Mouse (Mus musculus): ENCODE results near the gene Nrbp1. TPM values are rescaled to one million over a fixed set of nuclear protein-coding genes. Genes with fewer than 3 reads are reported as not detected.
A peak's percentile ranks its signal among the peaks of the same experiment; 100 is the strongest.

The Nrbp1 gene
- polyA plus RNA-seq, 2 experiments, result 30.8 to 39.4 TPM

DNA sequence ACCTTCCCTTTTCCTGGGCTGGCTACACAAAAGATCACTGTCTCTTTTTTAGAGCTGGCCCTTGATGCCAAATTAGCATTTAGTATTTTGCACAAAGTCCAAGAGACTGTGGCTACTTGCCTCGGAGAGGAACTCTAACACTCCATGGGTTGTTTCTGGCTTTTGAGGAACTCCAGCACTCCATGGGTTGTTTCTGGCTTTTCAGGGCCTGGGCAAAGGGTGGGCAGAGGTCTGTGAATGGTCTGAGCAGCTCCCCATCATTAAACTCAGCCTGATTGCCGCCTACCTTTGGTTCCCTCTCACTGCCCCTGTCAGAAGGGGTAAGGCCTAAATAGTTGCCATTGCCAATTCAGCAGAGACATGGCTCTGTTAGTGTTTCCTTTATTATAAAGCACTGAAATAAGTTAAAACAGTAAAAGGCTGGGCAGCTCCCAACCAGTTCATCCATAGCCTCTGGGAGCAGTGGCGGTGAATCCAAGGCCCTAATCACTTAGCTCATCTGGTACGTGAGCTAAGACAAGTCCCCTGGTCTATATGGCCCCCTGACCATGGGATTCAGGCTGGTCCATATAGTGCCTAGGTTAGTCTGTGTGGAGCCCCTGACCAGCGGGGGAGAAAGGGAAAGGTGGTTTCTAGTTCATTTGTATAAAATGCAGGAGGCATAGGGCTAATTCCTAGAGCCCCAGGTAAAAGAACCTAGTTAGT is 41.9 kb upstream of the Nrbp1 start:
- DNase-seq (ENCODE audit: low read depth in 3 of 3, low spot score in 3 of 3), result no peak
- Histone ChIP-seq H3K4me1 (replicated peaks; ENCODE audit: control insufficient read depth in 2 of 2, insufficient read depth in 2 of 2, low read length in 1 of 2) (peaks cover 2 to 11% of the 10 kb centered on the region in 2 experiments), H3K9ac (replicated peaks) (no peak overlapping the region), H3K27ac (no peak overlapping the region), H3K27me3 (ENCODE audit: control insufficient read depth, insufficient read depth, low read length) (no peaks in the 10 kb centered on the region), H3K4me2 (ENCODE audit: low read depth) (no peak overlapping the region), H3K36me3 (replicated peaks; ENCODE audit: control insufficient read depth, insufficient read depth, low read depth) (peaks cover 69% of the 10 kb centered on the region), H3K4me3 (ENCODE audit: insufficient read depth in 1 of 2, low read depth in 2 of 2, low read length in 2 of 2) (no peak overlapping the region), H3K9me3 (ENCODE audit: control insufficient read depth, low read length) (no peaks in the 10 kb centered on the region; the same call in 1 of the 2 replicates)
- no peak for TF ChIP-seq CTCF (IDR thresholded peaks at IDR 0.05; ENCODE audit: low read depth)
- TF ChIP-seq EP300 (IDR thresholded peaks at IDR 0.05; ENCODE audit: low read depth), result no peak
- ATAC-seq (ENCODE audit: insufficient read depth), result no peak
- 80% methylated on average over 5 of the region's 5 CpGs for WGBS (ENCODE audit: insufficient replicate concordance)

DNA sequence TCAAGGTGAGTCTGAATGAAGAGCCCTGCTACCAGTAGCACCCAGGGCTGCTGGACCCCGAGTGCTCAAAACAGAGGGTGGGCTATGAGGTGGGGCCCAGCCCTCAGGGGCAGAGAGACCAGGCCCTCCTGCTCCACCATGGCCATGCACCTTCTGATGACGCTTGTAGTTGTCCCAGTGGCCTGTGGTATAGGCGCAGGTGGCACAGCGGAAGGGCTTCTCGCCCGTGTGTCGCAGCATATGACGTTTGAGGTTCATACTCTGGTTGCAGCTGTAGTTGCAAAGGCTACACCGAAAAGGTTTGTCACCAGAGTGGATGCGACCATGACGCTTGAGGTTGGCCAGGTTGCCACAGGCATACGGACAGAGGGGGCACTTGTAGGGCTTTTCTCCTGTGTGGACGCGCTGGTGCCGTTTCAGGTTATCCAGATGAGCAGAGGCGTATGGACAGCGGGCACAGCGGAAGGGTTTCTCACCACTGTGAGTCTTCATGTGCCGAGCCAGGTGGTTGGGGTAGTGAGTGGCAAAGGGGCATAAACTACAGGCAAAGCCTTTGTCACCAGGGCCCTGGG is 41.3 kb upstream of the Nrbp1 start:
- no peak for TF ChIP-seq EP300 (IDR thresholded peaks at IDR 0.05; ENCODE audit: low read depth)
- no peak for TF ChIP-seq CTCF (IDR thresholded peaks at IDR 0.05; ENCODE audit: low read depth)
- Histone ChIP-seq H3K4me3 (ENCODE audit: insufficient read depth in 1 of 2, low read depth in 2 of 2, low read length in 2 of 2) (no peak overlapping the region), H3K36me3 (replicated peaks; ENCODE audit: control insufficient read depth, insufficient read depth, low read depth) (peaks cover 75% of the 10 kb centered on the region), H3K4me1 (replicated peaks; ENCODE audit: control insufficient read depth in 2 of 2, insufficient read depth in 2 of 2, low read length in 1 of 2) (peaks cover 2 to 5% of the 10 kb centered on the region in 2 experiments), H3K9ac (replicated peaks) (no peak overlapping the region), H3K4me2 (ENCODE audit: low read depth) (no peak overlapping the region), H3K27ac (no peak overlapping the region), H3K9me3 (ENCODE audit: control insufficient read depth, low read length) (no peaks in the 10 kb centered on the region; the same call in 1 of the 2 replicates), H3K27me3 (ENCODE audit: control insufficient read depth, insufficient read depth, low read length) (no peaks in the 10 kb centered on the region)
- no peak for DNase-seq (ENCODE audit: low read depth in 3 of 3, low spot score in 3 of 3)
- ATAC-seq (ENCODE audit: insufficient read depth), result no peak
- WGBS (ENCODE audit: insufficient replicate concordance), result 85% methylated on average over 19 of the region's 19 CpGs

DNA sequence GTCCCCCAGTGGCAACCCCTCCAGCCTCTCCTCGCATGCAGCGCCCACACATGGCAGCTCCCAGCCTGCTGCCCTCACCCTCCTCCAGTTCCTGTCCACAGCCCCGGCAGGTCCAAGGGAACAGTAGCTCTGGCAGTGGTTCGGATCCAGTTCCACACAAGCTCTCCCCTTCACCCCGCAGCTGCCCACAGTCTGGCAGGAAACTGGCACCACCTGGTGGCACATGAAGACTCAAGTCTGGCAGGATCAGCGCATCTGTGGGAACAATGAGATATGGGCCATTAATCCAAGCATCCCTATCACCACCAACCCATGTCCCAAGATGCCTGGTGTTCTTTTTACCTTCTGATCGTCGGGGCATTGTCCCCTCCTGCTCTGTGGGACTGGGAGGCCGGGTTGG is 40.8 kb upstream of the Nrbp1 start:
- H3K4me2 ChIP-seq (ENCODE audit: low read depth), result no peak overlapping the region
- H3K9ac ChIP-seq (replicated peaks), result no peak overlapping the region
- peaks cover 75% of the 10 kb centered on the region for H3K36me3 ChIP-seq (replicated peaks; ENCODE audit: control insufficient read depth, insufficient read depth, low read depth)
- H3K4me1 ChIP-seq (replicated peaks; ENCODE audit: control insufficient read depth in 2 of 2, insufficient read depth in 2 of 2, low read length in 1 of 2), result peaks cover 0 to 3% of the 10 kb centered on the region in 2 experiments; a peak in 3 of 4 replicates
- 77% methylated on average over 9 of the region's 9 CpGs for WGBS (ENCODE audit: insufficient replicate concordance)
- ATAC-seq (ENCODE audit: insufficient read depth) (no peak), DNase-seq (ENCODE audit: low read depth in 3 of 3, low spot score in 3 of 3) (no peak)
- H3K9me3 ChIP-seq (ENCODE audit: control insufficient read depth, low read length), result no peaks in the 10 kb centered on the region; the same call in 1 of the 2 replicates
- no peaks in the 10 kb centered on the region for H3K27me3 ChIP-seq (ENCODE audit: control insufficient read depth, insufficient read depth, low read length)
- H3K4me3 ChIP-seq (ENCODE audit: insufficient read depth in 1 of 2, low read depth in 2 of 2, low read length in 2 of 2), result no peak overlapping the region
- H3K27ac ChIP-seq, result no peak overlapping the region
- no peak for TF ChIP-seq EP300 (IDR thresholded peaks at IDR 0.05; ENCODE audit: low read depth)
- peak; percentile 53 for TF ChIP-seq CTCF (IDR thresholded peaks at IDR 0.05; ENCODE audit: low read depth)

DNA sequence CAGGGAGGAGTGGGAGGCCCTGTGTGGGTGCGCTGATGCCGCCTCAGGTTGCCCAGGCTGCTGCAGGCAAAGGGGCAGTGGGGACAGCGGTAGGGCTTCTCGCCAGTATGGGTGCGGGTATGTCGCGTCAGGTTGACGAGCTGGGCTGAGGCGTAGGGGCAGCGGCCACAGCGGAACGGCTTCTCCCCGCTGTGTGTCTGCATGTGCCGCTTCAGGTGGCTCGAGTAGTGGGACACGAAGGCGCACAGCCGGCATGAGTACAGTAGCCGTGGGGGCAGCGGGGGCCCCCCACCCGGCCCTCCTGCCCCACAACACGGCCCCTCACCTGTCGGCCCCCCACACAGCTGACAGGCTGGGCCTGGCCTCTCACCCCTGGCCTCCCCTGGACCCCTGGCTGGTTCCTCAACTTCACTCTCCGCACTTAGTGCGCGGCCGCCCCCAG is 40.3 kb upstream of the Nrbp1 start:
- H3K27ac ChIP-seq, result no peak overlapping the region
- ATAC-seq (ENCODE audit: insufficient read depth) (no peak), DNase-seq (ENCODE audit: low read depth in 3 of 3, low spot score in 3 of 3) (no peak)
- H3K9ac ChIP-seq (replicated peaks), result no peak overlapping the region; the same call in 1 of the 2 replicates
- H3K4me3 ChIP-seq (ENCODE audit: insufficient read depth in 1 of 2, low read depth in 2 of 2, low read length in 2 of 2), result no peak overlapping the region
- no peaks in the 10 kb centered on the region for H3K27me3 ChIP-seq (ENCODE audit: control insufficient read depth, insufficient read depth, low read length)
- H3K9me3 ChIP-seq (ENCODE audit: control insufficient read depth, low read length), result no peaks in the 10 kb centered on the region; the same call in 1 of the 2 replicates
- peaks cover 76% of the 10 kb centered on the region for H3K36me3 ChIP-seq (replicated peaks; ENCODE audit: control insufficient read depth, insufficient read depth, low read depth)
- peak overlapping the region; percentile 87; the same call in 1 of the 2 replicates for H3K4me2 ChIP-seq (ENCODE audit: low read depth)
- TF ChIP-seq CTCF (IDR thresholded peaks at IDR 0.05; ENCODE audit: low read depth), result no peak
- no peak for TF ChIP-seq EP300 (IDR thresholded peaks at IDR 0.05; ENCODE audit: low read depth)
- WGBS (ENCODE audit: insufficient replicate concordance), result 87% methylated on average over 27 of the region's 27 CpGs
- H3K4me1 ChIP-seq (replicated peaks; ENCODE audit: control insufficient read depth in 2 of 2, insufficient read depth in 2 of 2, low read length in 1 of 2), result peaks cover 0 to 3% of the 10 kb centered on the region in 2 experiments; a peak in 3 of 4 replicates
